7 mouse cellular contexts compared by ENCODE assay signal in genomic region chr2:145167664-145168360, GRCm38 (mm10). TPM values are rescaled to one million over a fixed set of nuclear protein-coding genes. Genes with fewer than 3 reads are reported as not detected.
DNase-seq lines count a peak whose midpoint lies in the region; ATAC-seq and TF ChIP-seq lines count a peak whose summit lies in the region.

Slc24a3 (plus strand) TSS chr2:145167754.

- H3K27me3 ChIP-seq in embryonic facial prominence, embryonic 14.5 days (replicated peaks; ENCODE audit: control insufficient read depth, insufficient read depth, low read length) = peaks cover 8% of the 10 kb centered on the region; the same call in 1 of the 2 replicates
- peaks cover 10% of the 10 kb centered on the region; the same call in 1 of the 2 replicates for H3K27me3 ChIP-seq in heart, embryonic 10.5 days (ENCODE audit: insufficient read depth, poor library complexity, severe bottlenecking)
- no peaks in the 10 kb centered on the region for H3K27me3 ChIP-seq in kidney, embryonic 14.5 days (ENCODE audit: control insufficient read depth, insufficient read depth, low read length)
- peaks cover 29% of the 10 kb centered on the region for H3K27me3 ChIP-seq in limb, embryonic 13.5 days
- H3K27me3 ChIP-seq in midbrain, embryonic 14.5 days (ENCODE audit: control insufficient read depth, insufficient read depth, low read length) = no peaks in the 10 kb centered on the region

- peak within 1 kb of the TSS; percentile 93 for H3K4me2 ChIP-seq in embryonic facial prominence, embryonic 14.5 days (ENCODE audit: low read depth, low read length)
- H3K4me2 ChIP-seq in kidney, embryonic 14.5 days (replicated peaks; ENCODE audit: low read depth, low read length) = peak within 1 kb of the TSS; percentile 95
- peak within 1 kb of the TSS; percentile 91 for H3K4me2 ChIP-seq in limb, embryonic 13.5 days (replicated peaks)
- peak within 1 kb of the TSS; percentile 87 for H3K4me2 ChIP-seq in midbrain, embryonic 14.5 days (ENCODE audit: low read length)

- H3K4me3 ChIP-seq in bone marrow macrophage, adult 2 months (ENCODE audit: insufficient read depth, low read length) = peak within 1 kb of the TSS; percentile 53
- peak within 1 kb of the TSS; percentile 77 for H3K4me3 ChIP-seq in embryonic facial prominence, embryonic 14.5 days (ENCODE audit: low read depth, low read length)
- H3K4me3 ChIP-seq in heart, embryonic 10.5 days = peak within 1 kb of the TSS; percentile 85
- H3K4me3 ChIP-seq in kidney, embryonic 14.5 days (ENCODE audit: low read length) = peak within 1 kb of the TSS; percentile 72
- H3K4me3 ChIP-seq in limb, embryonic 13.5 days = peak within 1 kb of the TSS; percentile 73
- peak within 1 kb of the TSS; percentile 69 for H3K4me3 ChIP-seq in midbrain, embryonic 14.5 days (replicated peaks; ENCODE audit: low read depth, low read length)

- no peak within 1 kb of the TSS for H3K27ac ChIP-seq in bone marrow macrophage, adult 2 months (ENCODE audit: insufficient read depth, low read depth, low read length)
- peak within 1 kb of the TSS; percentile 75 for H3K27ac ChIP-seq in embryonic facial prominence, embryonic 14.5 days (replicated peaks; ENCODE audit: low read depth, low read length)
- H3K27ac ChIP-seq in heart, embryonic 10.5 days = peak within 1 kb of the TSS; percentile 90
- peak within 1 kb of the TSS; percentile 65; the same call in 1 of the 2 replicates for H3K27ac ChIP-seq in kidney, embryonic 14.5 days (ENCODE audit: low read depth, low read length)
- peak within 1 kb of the TSS; percentile 70 for H3K27ac ChIP-seq in limb, embryonic 13.5 days
- H3K27ac ChIP-seq in midbrain, embryonic 14.5 days (replicated peaks; ENCODE audit: low read depth, low read length) = peak within 1 kb of the TSS; percentile 94

- 0% methylated on average over 13 of the region's 100 CpGs for WGBS in embryonic facial prominence, embryonic 14.5 days
- WGBS in heart, embryonic 10.5 days = under 1% methylated on average over 84 of the region's 100 CpGs
- WGBS in kidney, embryonic 14.5 days = under 1% methylated on average over 79 of the region's 100 CpGs
- 1% methylated on average over 39 of the region's 100 CpGs for WGBS in limb, embryonic 13.5 days
- WGBS in midbrain, embryonic 14.5 days = under 1% methylated on average over 92 of the region's 100 CpGs

- H3K9ac ChIP-seq in embryonic facial prominence, embryonic 14.5 days (ENCODE audit: low read depth, low read length) = peak within 1 kb of the TSS; percentile 79
- H3K9ac ChIP-seq in kidney, embryonic 14.5 days (ENCODE audit: low read depth, low read length) = peak within 1 kb of the TSS; percentile 70
- H3K9ac ChIP-seq in limb, embryonic 13.5 days = peak within 1 kb of the TSS; percentile 81
- peak within 1 kb of the TSS; percentile 85 for H3K9ac ChIP-seq in midbrain, embryonic 14.5 days (replicated peaks; ENCODE audit: low read length)

- no peak for TF ChIP-seq POLR2A in bone marrow macrophage, adult 2 months (IDR thresholded peaks at IDR 0.05; ENCODE audit: borderline replicate concordance, low read depth, low read length)

- TF ChIP-seq CTCF in bone marrow macrophage, adult 2 months (IDR thresholded peaks at IDR 0.05; ENCODE audit: low read depth, low read length) = no peak

- peaks cover 4% of the 10 kb centered on the region; the same call in 1 of the 2 replicates for H3K4me1 ChIP-seq in bone marrow macrophage, adult 2 months (ENCODE audit: control insufficient read depth, insufficient read depth, low read length)
- 0 out of 2 replicates have a peak, but pooled peaks cover 3% of the 10 kb centered on the region for H3K4me1 ChIP-seq in embryonic facial prominence, embryonic 14.5 days (ENCODE audit: control insufficient read depth, insufficient read depth, low read length)
- peaks cover 13% of the 10 kb centered on the region; the same call in 1 of the 2 replicates for H3K4me1 ChIP-seq in heart, embryonic 10.5 days
- 0 out of 2 replicates have a peak, but pooled peaks cover 5% of the 10 kb centered on the region for H3K4me1 ChIP-seq in kidney, embryonic 14.5 days (ENCODE audit: control insufficient read depth, insufficient read depth, low read length)
- H3K4me1 ChIP-seq in limb, embryonic 13.5 days = peaks cover 25% of the 10 kb centered on the region
- H3K4me1 ChIP-seq in midbrain, embryonic 14.5 days (ENCODE audit: control insufficient read depth, insufficient read depth, low read length) = peaks cover 12% of the 10 kb centered on the region

- peak; percentile 91 for ATAC-seq in embryonic facial prominence, embryonic 14.5 days (ENCODE audit: low read depth)
- ATAC-seq in kidney, embryonic 14.5 days (ENCODE audit: low FRiP score, low TSS enrichment) = peak; percentile 91
- peak; percentile 82 for ATAC-seq in limb, embryonic 13.5 days (ENCODE audit: low FRiP score, low read depth)
- peak; percentile 87 for ATAC-seq in midbrain, embryonic 14.5 days (ENCODE audit: low FRiP score, low TSS enrichment)

- peak; percentile 93 for DNase-seq in embryonic facial prominence, embryonic 14.5 days (ENCODE audit: low spot score)
- peak; percentile 92 for DNase-seq in heart, embryonic 10.5 days (ENCODE audit: low spot score)
- peak; percentile 89 for DNase-seq in midbrain, embryonic 14.5 days
- DNase-seq in spleen, postnatal 10 days (ENCODE audit: low spot score in 2 of 2) = peak; percentile 17 to 61

- no peaks in the 10 kb centered on the region for H3K9me3 ChIP-seq in embryonic facial prominence, embryonic 14.5 days (ENCODE audit: control insufficient read depth, low read length)
- H3K9me3 ChIP-seq in heart, embryonic 10.5 days = no peaks in the 10 kb centered on the region
- no peaks in the 10 kb centered on the region for H3K9me3 ChIP-seq in kidney, embryonic 14.5 days (ENCODE audit: control insufficient read depth, low read length)
- no peaks in the 10 kb centered on the region for H3K9me3 ChIP-seq in limb, embryonic 13.5 days
- no peaks in the 10 kb centered on the region for H3K9me3 ChIP-seq in midbrain, embryonic 14.5 days (ENCODE audit: control insufficient read depth, low read length)

- no peaks in the 10 kb centered on the region for H3K36me3 ChIP-seq in embryonic facial prominence, embryonic 14.5 days (ENCODE audit: control insufficient read depth, insufficient read depth, low read length)
- H3K36me3 ChIP-seq in heart, embryonic 10.5 days = no peaks in the 10 kb centered on the region
- H3K36me3 ChIP-seq in kidney, embryonic 14.5 days (ENCODE audit: control insufficient read depth, insufficient read depth, low read length) = no peaks in the 10 kb centered on the region
- no peaks in the 10 kb centered on the region for H3K36me3 ChIP-seq in limb, embryonic 13.5 days
- H3K36me3 ChIP-seq in midbrain, embryonic 14.5 days (ENCODE audit: control insufficient read depth, insufficient read depth, low read length) = no peaks in the 10 kb centered on the region

RNA-seq across cellular contexts. Expression of gene Slc24a3, which starts in this region (rescaled TPM):
- 2.5 and 3.0 TPM in 2 replicates for polyA plus RNA-seq in bone marrow macrophage, adult 2 months (2012; ENCODE audit: insufficient read depth, insufficient read length, missing spikeins)
- 5.0 and 6.4 TPM in 2 replicates for polyA plus RNA-seq in embryonic facial prominence, embryonic 14.5 days (2014; fragmentation: Nextera tagmentation; extraction: Ambion mirVana)
- 1.4 and 2.2 TPM in 2 replicates for polyA plus RNA-seq in heart, embryonic 10.5 days (2016; fragmentation: Nextera tagmentation; extraction: Ambion mirVana)
- 2.3 and 2.4 TPM in 2 replicates for polyA plus RNA-seq in kidney, embryonic 14.5 days (2014; fragmentation: Nextera tagmentation; extraction: Ambion mirVana)
- polyA plus RNA-seq in limb, embryonic 13.5 days (2015; fragmentation: Nextera tagmentation; extraction: Ambion mirVana) = 2.6 and 2.8 TPM in 2 replicates
- 13.1 and 14.4 TPM in 2 replicates for polyA plus RNA-seq in midbrain, embryonic 14.5 days (2014; fragmentation: Nextera tagmentation; extraction: Ambion mirVana)

Comparison
In these comparisons a context has a peak if more than half of its experiments do, and no peak if none do; other contexts are left out.
1. DNase-seq: peak in every context shown above with its lines; median percentile 93 in embryonic facial prominence, embryonic 14.5 days; 92 in heart, embryonic 10.5 days; 89 in midbrain, embryonic 14.5 days; 39 in spleen, postnatal 10 days.